Mouse (Mus musculus) c-Kit-negative CD71-positive TER-119-positive erythroid progenitor cells, embryonic 14.5 days (primary cell): ENCODE data around the gene Fig4.

Experiments used
- DNase-seq: peaks from one replicate; pipeline ENCODE4 v3.0.0-alpha.2; 2013; ENCODE audit warnings: low read depth, low spot score

Fig4 gene

DNA sequence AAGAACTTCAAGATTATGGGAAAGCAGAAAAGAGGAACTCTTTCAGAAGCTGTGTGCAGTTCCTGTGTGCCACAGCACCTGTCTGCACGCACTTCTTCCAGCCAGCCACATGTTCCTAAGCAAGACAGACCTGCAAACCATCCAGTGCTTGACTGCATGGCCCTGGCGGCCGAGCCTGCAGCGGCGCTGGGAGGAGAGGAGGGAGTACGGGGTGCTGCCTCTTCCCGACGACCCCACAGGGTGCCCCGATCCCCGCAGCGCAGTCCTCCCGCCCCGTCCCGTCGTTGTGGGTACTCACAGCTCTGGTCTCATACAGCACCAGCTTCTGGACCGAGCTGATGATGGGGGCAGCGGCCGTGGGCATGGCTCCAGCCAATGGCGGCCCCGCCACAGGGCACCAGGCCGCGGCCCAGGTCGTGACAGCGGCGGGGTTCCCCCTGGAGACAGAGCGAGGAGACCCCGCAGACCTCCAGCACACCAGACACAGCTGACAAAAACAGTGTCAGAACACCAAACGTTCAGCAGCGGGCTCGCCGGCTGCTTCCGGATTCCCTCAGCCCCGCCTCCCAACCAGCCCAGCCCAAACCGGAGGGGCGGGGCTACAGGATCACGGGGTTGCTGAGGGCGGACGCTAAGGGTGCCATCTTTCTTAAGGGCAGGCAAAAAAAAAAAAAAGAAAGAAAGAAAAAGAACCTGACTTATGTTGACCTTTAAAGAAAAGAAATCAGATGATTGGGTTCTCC lies at the start of gene Fig4:
Gene Fig4, minus strand, starts transcription at position 572 of the 743 bp plus-strand sequence.
- DNase-seq: peak; percentile 90

DNA sequence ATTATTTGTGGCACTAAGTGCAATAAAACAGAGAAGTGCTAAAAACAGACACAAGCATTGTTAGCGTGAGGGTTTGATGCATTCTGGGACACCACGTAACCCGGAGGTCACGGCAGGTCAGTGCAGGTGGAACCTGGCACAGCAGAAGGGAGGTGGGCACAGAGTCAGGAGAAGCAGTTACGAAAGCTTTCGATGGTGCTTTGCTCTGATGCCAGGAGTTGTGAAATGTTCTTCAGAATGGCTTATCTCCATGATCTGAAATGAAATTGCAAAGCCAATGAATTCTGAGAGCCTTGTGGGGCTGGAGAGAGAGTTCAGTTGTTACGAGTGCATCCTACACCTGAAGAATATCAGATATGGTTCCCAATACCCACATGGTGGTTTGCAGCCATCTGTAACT lies 38.3 kb upstream of the Fig4 start:
- DNase-seq: no peak

DNA sequence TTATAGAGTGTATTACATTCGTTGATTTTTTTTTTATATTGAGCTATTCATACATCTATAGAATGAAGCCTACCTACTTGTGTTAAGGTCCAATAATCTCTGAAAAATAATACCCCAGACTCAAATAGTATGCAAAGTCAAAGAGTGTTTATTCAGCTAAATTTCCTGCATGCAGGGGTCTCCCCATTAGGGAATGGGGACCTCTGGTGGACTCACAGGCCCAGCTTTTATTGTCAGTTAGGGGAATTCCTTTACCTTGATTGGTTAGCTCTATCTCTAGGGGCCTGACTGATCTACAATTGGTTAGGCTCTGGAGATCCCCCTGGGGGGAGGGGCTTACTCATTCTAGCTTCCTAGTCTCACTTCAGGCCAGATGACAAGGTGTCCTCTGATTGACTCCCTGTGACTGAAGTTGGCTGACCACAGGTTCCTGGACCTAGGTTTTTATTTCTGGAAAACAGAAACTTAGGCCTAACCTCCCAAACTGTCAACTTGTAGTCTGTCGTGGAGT lies 29.5 kb upstream of the Fig4 start:
- DNase-seq: no peak

DNA sequence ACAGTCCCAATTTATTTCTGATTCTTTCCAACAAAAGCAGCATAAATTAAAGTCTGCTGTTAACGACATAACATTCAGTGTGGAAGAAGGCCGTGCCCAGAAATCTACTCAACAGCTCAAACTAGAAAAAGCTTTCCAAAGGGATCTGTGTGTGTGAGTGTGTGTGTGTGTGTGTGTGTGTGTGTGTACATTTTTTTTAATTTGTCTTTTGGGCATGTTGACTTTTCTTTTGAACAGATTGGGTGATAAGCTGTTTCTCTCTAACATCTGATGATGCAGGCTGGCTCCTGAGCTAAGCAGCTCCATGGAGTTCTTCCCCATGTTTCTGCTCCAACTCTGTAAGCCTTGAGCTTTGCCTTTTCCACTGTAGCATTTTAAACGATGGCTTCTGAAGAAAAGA lies 12.8 kb upstream of the Fig4 start:
- no peak for DNase-seq

DNA sequence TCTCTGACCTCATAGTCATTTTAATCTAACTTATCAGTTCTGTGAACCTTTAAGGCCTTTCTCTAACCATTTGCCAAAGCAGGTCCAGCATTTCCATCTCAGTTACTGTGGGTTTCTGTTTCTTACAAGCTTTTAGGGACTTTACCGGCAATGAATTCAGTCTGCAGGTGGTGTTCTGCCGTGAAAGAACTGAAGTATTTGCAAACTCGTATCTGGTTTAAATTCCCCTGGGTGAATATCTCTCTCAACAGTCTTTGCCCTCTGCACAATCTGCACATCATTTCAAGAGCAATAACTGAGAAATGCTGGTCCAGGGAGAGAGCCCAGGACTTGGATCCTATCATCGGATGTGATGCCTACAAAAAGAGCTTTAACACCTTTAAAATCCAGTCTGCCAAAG lies 5.1 kb upstream of the Fig4 start:
- DNase-seq: no peak

DNA sequence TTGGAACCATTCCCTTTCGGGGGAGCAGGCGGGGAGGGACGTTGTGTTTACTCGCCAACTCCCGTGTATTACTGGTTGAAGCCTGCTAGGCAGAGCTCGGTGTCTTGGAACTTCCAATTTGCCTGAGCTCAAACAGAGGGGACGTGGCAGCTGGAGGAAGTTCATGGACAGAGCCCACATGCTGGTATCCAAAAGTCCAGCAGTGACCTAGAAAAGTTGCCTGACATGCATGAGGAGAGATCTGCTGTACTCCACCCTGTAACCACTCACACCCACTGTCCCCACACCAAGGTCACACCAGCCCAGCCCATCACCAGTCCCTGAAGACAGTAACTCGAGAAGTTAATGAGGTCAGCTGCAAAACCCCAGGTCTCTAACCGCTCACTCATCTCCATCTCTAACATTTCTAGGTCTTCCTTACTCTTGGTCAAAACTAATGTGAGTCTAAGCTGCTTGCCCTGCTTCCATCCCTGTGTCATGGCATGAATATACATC lies 1.9 kb upstream of the Fig4 start:
- DNase-seq: no peak

DNA sequence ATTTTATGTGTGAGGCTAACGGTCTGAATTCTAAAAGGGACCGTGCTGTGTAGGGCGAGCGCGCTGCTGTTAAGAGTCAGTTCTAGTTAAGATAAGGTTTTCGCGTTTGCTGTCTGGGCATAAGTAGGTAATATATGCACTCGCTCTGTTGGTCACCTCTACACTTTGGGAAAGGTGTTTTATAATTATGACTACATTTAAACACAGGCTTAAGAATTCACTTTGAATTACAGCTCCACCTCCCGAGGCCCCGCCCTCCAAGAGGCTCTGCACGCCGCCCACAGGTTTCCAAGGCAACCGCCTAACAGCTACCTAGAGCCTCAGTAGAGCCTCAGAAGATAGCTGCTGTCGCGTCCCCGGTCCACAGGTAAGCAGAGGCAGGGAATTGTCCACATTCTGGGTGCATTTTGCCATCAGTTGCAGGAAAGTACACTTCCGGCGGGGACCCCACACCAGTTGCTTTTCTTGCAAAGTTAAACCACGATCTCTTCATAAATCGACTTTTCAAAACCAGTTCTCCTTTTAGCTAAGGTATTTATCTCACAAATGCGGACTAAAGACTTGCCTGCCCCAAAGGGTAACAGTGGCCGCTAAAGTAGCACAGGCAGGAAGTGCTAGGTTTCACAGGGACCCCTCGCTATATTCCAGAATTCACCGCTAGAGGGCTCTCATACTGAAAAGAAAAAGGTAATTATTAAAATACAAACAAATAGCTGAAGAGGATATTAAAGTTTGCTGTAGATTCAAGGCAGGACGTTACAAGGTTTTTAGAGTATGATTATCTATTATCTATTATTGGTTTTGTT lies 782 bp upstream of the Fig4 start, which contains the start of gene Ak9:
Gene Ak9, plus strand, starts transcription at position 342 of the 806 bp plus-strand sequence.
- peak; percentile 93 for DNase-seq

DNA sequence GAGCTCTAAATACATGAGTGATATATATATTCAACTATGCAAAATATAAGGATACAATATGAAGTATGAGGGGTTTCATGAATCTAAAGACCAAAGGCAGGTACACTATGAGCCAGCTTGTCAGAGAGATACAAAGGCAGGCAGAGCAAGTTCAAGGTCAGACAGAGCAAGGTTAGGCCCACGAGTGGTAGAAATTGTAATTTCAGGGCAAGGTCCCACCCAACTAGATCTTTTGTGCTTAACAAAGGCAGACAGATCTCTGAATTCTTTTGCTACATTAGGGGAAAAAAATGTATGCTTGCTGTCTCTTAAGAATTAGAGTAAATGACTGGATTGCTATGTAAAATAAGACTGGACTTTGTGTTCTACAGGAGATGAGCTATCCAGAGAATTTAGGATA lies 2.9 kb downstream of the Fig4 start:
- no peak for DNase-seq

DNA sequence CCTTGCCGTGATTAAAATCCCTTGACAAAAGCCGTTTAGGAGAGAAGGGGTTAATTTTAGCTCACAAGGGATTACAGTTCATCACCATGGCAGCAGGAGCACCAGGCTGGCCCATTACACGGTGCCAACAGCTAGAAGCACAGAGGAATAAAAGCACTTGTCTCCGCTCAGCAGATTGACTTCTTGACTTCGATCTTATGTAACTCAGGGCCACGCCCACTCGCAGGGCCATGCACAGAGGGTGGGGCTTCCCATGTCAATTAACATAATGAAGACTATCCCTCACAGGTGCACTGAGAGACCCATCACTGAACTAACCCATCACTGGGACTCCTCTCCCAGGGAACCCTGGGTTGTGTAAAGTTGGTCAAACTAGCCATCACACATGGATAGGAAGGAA lies 7.9 kb downstream of the Fig4 start:
- no peak for DNase-seq

DNA sequence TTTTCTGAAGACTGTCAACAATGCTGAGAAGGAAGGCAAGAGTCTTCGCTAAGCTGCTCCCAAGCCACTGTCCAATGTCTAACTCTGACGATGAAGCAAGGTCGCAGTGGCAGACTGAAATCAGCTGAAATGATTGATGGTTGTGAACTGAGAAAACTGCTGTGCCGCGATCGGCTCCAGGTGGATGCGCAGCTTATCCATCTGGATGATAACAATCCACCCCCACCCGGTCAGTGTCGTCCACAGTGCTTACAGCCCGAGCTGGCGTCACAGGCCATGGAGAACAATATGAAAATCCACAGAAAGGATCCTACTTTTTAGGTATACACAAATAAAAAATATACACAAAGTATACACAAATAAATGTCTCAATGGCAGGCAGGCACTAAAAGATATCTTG lies 8.3 kb downstream of the Fig4 start:
- no peak for DNase-seq

DNA sequence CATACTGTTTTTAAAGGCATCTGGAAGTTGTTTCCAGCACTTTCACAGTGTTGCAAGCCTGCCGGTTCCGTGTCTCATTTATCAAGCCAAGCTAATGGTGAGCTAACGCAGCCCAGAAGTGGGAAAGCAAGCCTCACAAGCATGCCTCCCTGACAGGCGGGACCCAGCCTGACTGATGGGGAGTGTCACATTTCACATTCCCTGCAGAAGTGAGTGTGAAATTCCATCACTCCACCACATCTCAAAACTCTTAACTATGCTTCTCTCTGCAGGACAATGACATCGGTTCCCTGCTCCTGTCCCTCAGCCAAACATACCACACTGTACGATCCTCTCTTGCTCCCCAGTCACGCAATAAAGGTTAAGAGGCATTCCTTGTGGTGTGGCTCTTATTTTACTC lies 10.0 kb downstream of the Fig4 start:
- no peak for DNase-seq

DNA sequence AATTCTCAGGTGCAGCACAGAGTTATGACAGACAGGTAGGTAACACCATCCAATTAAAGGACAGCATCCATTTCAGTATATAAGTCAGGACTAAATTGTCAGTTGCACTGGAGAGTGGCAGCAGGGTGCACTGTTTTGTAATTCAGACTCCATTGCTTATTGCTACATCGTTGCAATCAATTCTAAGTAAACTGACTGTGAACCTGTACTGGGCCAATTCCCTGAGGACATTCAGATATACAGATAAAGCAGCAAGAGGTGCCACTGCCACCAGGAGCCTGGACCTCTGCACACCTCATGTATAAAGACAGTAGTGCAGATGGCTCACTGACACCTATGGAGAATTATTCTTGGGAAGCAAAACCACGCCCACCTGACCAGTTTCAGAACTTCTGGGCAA lies 12.0 kb downstream of the Fig4 start:
- no peak for DNase-seq

DNA sequence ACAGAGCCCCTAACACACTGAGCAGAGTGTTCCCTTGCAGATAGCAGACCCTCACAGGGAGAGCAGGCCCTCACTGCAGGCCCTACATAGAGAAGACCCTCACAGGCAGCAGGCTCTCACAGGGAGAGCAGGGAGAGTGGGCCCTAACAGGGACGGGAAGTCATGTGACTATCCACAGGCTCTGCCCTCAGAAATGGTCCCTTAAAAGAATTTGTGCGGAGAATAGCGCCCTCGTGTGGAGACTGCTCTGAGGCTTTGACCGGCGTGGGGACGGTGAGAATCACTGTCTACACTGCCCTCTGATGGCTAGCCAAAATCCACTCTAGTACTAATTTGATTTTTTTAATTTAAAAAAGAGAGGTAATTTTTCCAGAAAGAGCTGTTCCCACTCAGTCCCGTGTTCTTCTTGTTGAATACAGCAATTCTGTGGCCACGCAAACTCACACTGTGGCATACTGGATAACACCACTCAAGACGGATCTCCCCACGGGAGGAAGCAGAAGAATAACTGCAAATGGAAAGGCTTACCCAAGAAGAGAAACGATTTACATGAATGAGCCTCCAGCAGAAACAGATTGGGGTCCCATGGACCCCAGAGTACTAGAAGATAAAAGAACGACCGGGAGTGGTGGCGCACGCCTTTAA lies 14.2 kb downstream of the Fig4 start:
- DNase-seq: peak; percentile 83

DNA sequence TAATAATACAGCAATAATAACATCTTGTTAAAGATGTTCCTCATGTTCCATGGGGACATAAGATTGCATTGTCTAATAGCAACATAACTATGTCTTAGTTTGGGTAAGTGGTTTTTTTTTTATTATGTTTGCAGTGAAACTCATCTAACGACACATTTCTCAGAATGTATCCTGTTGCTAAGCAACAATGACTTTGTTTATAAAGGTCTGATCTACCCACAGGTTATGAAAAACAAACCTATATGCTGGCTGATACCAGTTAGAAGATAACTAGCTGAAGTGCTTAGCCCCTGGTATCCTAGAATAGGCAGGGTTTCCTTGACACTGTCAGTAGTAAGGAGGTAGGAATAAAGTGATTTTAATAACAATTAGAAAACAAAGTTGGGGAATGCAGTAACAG lies 15.0 kb downstream of the Fig4 start:
- DNase-seq: no peak

DNA sequence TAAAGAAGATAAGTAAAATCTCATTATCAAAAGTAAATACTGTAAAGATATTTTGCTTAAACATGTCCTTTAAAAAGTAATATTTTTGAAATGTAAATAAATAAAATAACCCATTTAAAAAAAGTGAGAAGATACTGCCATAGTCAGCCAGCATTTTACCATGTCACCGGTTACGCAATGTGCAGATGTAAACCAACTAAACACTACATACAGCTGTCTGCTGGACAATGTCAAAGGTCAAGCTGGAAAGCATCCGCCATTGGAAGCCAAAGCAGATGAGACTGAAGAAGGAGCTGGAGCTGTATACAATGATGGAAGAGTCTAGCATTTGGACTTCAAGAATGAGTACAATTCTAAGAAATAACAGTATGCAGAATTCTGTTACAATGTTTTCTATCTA lies 15.4 kb downstream of the Fig4 start:
- no peak for DNase-seq

DNA sequence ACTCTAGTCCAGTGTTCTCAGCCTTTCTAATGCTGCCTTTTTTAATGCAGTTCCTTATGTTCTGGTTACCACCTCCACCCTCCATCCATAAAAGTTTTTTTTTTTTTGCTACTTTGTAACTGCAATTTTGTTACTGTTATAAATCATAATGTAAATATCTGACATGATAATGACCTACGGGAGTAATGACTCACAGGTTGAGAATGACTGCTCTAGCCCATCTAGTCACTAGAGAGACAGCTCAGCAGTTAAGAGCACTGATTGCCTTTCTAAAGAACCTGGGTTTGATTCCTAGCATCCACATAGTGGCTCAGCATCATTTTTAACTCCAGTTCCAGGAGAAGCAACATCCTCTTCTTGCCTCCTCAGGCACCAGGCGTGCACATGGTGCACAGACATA lies 21.0 kb downstream of the Fig4 start:
- DNase-seq: no peak

DNA sequence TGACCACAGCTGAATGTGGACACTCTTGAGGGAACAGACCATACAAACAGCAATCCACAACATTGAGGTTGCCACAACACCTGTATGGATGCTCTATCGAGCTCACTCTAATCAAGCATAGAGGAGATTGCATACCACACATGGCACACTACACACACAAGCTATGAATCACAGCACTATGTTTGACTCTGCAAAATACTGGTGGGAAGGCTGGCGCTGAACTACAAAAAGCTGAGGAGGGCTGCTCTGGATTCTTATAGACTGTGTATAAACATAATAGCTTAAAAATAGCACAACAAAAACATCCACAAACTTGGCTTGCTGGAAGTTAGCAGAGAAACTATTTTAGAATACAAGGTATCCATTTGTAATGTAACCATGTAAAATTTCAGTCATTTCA lies 22.3 kb downstream of the Fig4 start:
- DNase-seq: no peak

DNA sequence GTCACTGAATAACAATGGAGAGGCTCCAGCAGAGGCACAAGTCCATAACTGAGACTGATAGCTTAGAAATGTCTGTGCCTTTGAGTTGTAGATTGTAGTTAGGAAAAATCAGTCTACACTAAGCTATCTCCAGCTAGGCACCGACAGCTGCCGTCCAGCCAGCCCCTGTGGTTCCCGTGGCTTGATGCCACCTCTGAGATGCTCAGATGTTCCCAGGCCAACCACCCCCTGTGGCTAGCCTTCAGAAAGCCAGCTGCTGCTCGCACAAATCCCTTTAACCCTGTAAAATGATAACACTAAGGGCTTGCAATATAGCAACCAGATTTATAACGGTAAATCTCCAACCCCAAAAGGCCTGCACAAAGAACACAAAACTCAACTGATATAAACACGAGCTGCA lies 22.9 kb downstream of the Fig4 start:
- no peak for DNase-seq

DNA sequence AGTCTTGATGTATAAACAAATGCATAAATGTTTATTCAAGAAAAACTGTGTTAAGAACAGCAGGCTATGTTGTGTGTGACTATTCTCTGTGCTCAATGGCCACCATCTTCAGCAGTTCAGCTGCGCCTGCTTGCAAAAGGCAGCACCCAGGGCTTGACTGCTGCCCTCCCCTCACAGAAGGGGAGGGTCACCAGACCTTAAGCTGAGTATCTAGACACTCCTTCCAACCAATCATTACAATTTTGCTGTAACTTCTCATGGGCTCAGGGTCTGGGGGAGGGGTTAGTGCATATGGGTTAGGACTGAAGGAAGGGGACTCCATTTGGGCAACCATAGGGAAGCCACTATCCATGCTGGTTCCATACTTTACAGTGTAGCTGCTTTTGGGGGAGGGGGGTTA lies 24.3 kb downstream of the Fig4 start:
- no peak for DNase-seq

DNA sequence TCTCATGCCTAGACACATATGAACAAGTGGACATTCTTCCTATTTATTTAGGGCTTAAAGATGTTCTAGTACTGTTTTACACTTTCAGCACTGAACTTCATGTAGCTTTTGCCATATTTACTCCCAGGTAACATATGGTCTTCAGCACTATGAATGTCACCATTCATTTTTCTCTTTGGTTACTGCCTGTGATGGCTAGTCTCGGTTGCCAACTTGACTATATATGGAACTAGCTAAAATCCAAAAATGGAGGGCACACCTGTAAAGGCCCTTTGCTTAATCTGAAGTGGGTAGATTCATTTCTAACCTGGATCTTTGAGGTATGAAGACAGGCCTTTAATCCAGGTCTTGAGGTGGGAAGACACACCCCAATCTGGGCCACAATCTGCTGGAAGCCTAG lies 28.2 kb downstream of the Fig4 start:
- no peak for DNase-seq

DNA sequence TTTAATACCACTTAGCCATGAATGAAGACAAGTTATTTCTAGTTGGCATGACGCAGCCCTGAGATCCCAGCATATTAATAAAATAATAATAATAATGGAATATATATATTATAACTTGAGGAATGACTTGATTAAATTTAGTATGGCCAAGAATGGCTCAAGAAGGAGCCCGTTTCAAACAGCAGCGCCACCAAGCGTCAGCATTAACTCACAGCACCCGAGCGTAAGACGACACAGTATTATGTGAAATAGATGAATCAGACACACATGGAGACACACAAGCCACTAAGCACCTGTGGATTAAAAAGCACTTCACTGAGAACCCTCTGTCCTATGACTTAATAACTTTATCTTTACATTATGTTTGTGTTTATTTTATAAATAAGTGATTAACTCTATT lies 31.2 kb downstream of the Fig4 start:
- DNase-seq: peak; percentile 34

DNA sequence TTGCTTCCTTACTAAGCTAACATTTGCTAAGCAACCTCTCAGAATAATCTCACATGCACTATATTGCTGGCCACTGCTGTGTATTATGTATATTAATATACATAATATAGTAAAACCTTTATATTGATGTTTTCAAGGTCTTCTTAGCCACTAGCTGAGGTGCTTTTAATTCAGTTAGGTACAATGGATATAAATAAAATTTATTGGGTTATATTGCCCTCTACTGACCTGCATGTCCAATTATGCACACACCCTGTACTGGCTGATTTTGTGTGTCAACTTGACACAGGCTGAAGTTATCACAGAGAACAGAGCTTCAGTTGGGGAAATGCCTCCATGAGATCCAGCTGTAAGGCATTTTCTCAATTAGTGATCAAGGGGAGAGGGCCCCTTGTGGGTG lies 41.2 kb downstream of the Fig4 start:
- DNase-seq: peak; percentile 51
